Mouse (Mus musculus): Measurements from ENCODE around the gene Nfkbil1. TPM values are rescaled to one million over a fixed set of nuclear protein-coding genes. Genes with fewer than 3 reads are reported as not detected.

Gene Nfkbil1
- total RNA-seq, 2 experiments from 2014 or later = 1.9 to 6.7 TPM

DNA sequence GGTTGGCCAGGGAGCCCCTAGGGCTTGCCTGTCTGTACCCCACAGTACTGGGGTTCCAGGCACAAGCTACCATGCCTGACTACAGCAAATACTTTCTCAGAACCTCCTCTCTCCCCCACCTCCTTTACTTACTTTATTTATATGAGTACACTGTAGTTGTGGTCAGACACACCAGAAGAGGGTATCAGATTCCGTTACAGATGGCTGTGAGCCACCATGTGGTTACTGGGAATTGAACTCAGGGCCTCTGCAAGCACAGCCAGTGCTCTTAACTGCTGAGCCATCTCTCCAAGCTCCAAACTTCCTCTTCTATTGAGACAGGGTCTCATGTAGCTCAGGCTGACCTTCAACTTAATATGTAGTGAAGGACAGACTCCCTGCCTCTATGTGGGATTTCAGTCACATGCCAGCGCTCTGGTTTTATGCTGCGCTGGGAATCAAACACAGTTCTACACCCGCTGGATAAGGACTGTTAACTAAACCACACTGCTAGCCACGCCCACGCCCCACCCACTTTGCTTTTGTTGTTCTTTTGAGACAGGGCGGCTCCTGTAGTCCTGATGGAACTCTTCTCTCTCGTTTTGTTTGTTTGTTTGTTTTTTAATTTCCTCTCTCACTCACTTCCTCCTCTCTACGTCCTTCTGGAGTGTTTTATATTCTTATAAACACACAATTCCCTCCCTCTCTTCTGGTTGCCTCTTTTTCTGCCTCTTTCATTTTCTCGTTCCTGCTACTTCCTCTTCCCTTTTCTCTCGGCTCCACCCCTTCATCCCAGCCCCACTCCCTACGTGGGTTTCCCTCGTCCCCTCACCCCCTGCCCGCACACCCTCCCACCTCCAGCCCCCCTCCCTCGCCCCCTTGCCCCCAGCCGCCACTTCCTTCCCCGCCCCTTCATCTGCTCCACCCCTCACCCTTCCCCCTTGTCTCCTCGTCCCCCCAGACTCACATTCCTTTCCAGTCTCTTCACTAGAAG is 49.7 kb downstream of the Nfkbil1 start:
- peak; percentile 69 for ATAC-seq (replicated peaks; ENCODE audit: poor library complexity)

DNA sequence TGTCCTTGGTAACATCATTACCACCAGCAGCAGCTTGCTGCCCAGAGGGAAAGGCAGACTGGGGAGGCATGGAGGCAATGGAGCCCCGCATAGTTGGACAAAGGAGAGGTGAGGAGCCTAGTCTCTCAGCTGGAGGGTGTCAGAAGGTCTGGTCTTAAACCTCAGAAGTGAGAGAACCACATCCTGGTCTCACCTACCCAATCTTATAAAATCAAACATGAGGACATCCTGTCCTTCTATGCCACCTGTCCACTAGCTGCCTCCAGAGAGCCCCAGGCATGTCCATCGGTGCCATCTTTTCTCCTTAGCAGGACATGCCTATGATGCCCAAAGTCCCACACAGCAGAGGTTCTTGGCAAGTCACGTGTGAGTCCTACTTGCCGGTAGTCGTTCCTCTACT is 55.5 kb downstream of the Nfkbil1 start:
- ATAC-seq (replicated peaks; ENCODE audit: poor library complexity) = no peak

DNA sequence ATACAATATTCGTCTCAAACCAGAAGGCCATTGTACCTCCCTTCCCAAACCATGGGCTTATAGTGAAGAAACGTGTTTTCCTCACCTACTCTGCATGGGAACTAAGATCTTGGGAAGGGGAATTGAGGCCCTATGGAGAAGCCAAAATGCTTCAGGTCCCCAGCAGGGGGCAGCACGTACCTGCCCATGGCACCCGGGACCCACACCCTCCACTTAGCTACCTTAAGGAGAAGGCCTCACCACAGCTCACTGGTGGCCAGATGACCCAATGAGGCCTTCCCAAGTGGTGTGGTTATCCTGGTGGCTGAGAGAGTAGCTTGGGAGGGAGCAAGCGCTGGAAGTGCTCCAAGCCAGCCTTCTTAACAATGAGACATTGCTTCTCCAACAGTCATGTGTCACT is 57.1 kb downstream of the Nfkbil1 start:
- peak; percentile 97 for ATAC-seq (replicated peaks; ENCODE audit: poor library complexity)

DNA sequence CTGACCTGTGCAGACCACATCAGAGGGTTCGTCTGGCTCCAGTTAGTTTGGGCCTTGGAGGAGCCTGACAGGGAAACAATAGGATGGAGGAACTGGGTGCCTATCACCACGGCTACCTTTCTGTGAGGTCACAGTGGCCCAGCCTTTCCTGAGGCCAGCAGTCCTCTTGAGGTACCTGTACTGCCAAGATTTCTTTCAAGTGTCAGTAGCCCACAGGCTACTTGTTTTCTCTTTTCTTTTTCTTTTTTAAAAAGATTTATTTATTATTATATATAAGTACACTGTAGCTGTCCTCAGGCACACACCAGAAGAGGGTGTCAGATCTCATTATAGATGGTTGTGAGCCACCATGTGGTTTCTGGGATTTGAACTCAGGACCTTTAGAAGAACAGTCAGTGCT is 59.6 kb downstream of the Nfkbil1 start, which contains the start of gene Aif1:
TSS of gene Aif1 (minus strand) at position 101 of the 400 bp plus-strand sequence.
- no peak for ATAC-seq (replicated peaks; ENCODE audit: poor library complexity)

DNA sequence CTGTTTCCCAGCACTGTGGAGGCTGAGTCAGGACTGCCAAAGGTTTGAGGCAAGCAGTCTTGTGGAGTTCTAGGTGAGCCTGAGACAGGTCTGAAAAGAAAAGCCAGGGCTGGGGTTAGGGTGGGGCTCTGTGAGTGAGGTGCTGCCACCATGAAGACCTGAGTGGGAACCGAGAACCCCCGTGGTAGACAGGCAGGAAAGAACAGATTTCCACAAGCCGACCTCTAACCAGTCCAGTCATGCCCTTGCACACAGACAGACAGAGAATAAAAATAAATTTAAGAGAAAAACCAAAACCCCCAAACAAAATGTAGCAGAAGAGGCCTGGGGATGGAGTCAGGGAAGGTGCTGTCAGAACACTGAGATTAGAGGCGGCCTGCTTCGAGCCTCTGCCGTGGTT is 60.2 kb downstream of the Nfkbil1 start:
- ATAC-seq (replicated peaks; ENCODE audit: poor library complexity) = no peak

DNA sequence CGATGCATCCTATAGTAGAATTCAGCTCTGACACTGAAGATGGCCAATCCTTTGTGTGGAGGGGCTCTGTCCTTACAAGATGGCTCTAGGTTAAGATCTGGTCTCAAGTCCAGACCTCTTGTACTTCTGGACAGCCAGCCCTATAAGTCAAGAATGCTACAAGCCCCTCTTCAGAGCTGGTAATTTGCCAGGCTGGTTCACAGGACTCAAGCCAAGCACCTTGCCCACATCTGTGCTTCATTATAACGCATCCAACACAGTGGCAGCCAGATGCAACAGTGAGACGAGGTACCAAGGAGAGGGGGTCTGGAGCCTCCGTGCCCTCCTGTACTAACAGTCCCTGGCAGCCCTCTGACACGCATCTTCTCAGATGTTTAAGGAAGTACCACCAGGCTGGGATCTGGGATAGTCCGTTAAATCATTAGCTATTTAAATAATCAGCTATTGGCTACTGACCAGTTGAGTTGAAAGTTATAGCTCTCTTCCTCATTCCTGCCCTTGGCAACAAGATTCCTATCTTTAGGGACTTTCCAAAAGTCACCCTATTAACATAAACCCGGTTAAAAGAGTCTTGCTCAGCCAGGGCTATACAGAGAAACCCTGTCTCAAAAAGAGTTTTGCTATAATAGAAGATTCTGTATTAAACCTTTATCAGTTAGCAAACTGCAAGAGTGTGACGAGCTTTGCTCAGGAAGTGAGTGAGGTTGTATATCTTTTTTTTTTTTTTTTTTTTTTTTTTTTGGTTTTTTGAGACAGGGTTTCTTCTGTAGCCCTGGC is 61.2 kb downstream of the Nfkbil1 start:
- no peak for ATAC-seq (replicated peaks; ENCODE audit: poor library complexity)

DNA sequence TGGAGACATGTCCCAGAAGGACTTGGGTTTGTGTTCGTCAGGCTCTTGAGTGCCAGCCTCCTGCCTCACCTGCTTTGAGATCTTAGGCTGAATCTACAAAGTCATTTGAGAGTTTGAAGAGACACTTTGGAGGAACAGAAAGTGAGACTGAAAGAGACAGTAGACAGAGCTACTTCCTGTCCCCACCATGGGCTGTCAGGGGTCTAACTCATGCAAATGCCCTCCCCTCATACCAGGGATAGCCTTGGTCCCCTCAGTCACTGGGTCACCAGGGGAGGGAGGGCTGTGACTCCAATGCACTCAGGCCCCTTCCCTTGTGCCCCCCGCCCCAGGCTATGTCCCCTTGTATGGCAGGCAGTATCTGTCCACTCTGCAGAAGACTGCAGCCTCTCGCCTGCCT is 62.3 kb downstream of the Nfkbil1 start:
- ATAC-seq (replicated peaks; ENCODE audit: poor library complexity) = peak; percentile 27; the same call in 1 of the 2 replicates

DNA sequence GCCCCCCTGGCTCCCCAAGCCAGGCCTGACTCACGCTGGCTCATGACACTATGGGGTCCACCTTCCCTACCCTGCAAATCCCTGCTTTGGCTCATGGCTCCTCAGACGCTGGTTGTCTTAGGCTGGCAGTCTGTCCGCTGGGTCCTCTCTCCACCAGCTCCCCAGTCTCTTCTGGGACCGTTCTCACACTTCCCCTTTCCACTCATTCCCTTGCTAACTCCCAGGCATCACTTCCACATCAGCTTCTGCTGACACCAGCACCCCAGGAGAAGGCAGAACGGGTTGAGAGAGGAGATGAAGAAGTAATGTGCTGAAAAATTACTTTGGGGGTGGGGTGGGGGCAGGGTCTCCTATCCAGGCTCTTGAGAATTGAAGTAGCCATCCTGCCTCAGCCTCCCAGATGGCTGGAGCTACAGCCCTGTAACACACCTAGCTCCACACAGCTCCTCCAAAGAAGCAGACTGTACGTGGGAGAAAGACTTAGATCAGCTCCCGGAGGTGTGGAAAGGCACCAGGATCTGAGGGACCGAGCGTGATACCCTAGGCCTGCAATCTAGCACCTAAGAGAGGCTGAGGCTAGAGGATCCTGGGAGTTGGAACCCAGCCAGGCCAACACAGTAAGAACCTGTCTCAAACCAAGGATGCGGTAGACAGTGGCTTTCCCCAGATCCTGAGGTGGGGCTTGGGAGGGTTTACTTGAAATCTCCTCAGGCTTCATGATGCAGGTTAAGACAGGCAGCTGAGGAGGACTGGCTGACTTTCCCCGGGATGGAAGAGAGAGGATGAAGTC is 63.0 kb downstream of the Nfkbil1 start:
- ATAC-seq (replicated peaks; ENCODE audit: poor library complexity) = peak; percentile 68

Other genes with a start within 250 kb of the Nfkbil1 start
Only the 30 nearest of the 35 such genes appear.
- gene Msh5, start 189.0 kb downstream of the Nfkbil1 start, total RNA-seq (2015) = 4.2 and 5.7 TPM in 2 replicates
- gene Msh5, start 189.0 kb downstream of the Nfkbil1 start, total RNA-seq (2017) = 2.4 and 3.5 TPM in 2 replicates
- 209 and 248 TPM in 2 replicates for gene Clic1, start 185.8 kb downstream of the Nfkbil1 start, total RNA-seq (2015)
- gene Clic1, start 185.8 kb downstream of the Nfkbil1 start, total RNA-seq (2017) = 225 and 254 TPM in 2 replicates
- 1.8 and 2.6 TPM in 2 replicates for gene Ddah2, start 176.8 kb downstream of the Nfkbil1 start, total RNA-seq (2015)
- 1.9 and 3.5 TPM in 2 replicates for gene Ddah2, start 176.8 kb downstream of the Nfkbil1 start, total RNA-seq (2017)
- not detected in 2 replicates for gene Ly6g6c, start 170.4 kb downstream of the Nfkbil1 start, total RNA-seq (2015)
- gene Ly6g6c, start 170.4 kb downstream of the Nfkbil1 start, total RNA-seq (2017) = not detected in 2 replicates
- not detected in 2 replicates for gene Mpig6b, start 169.6 kb downstream of the Nfkbil1 start, total RNA-seq (2015)
- gene Mpig6b, start 169.6 kb downstream of the Nfkbil1 start, total RNA-seq (2017) = not detected in 2 replicates
- gene Ly6g6e, start 158.9 kb downstream of the Nfkbil1 start, total RNA-seq (2015) = not detected in 2 replicates
- not detected in 2 replicates for gene Ly6g6e, start 158.9 kb downstream of the Nfkbil1 start, total RNA-seq (2017)
- gene Ly6g6d, start 157.7 kb downstream of the Nfkbil1 start, total RNA-seq (2015) = not detected in 2 replicates
- gene Ly6g6d, start 157.7 kb downstream of the Nfkbil1 start, total RNA-seq (2017) = not detected in 2 replicates
- not detected in 2 replicates for gene Ly6g6f, start 150.2 kb downstream of the Nfkbil1 start, total RNA-seq (2015)
- gene Ly6g6f, start 150.2 kb downstream of the Nfkbil1 start, total RNA-seq (2017) = not detected in 2 replicates
- 17.5 and 21.1 TPM in 2 replicates for gene Abhd16a, start 146.5 kb downstream of the Nfkbil1 start, total RNA-seq (2015)
- gene Abhd16a, start 146.5 kb downstream of the Nfkbil1 start, total RNA-seq (2017) = 22.7 and 26.0 TPM in 2 replicates
- gene Ly6g5c, start 127.5 kb downstream of the Nfkbil1 start, total RNA-seq (2015) = not detected in 2 replicates
- gene Ly6g5c, start 127.5 kb downstream of the Nfkbil1 start, total RNA-seq (2017) = not detected in 2 replicates
- 0.84 and 1.4 TPM in 2 replicates for gene Ly6g5b, start 120.4 kb downstream of the Nfkbil1 start, total RNA-seq (2015)
- gene Ly6g5b, start 120.4 kb downstream of the Nfkbil1 start, total RNA-seq (2017) = 0.27 and 0.92 TPM in 2 replicates
- 20.3 and 20.7 TPM in 2 replicates for gene Gpank1, start 114.3 kb downstream of the Nfkbil1 start, total RNA-seq (2015)
- 33.9 and 36.8 TPM in 2 replicates for gene Gpank1, start 114.3 kb downstream of the Nfkbil1 start, total RNA-seq (2017)
- gene Csnk2b, start 113.7 kb downstream of the Nfkbil1 start, total RNA-seq (2015) = 411 and 443 TPM in 2 replicates
- 375 TPM in 2 replicates for gene Csnk2b, start 113.7 kb downstream of the Nfkbil1 start, total RNA-seq (2017)
- gene D17H6S53E, start 109.4 kb downstream of the Nfkbil1 start, total RNA-seq (2015) = 1.5 and 3.6 TPM in 2 replicates
- 7.7 and 7.9 TPM in 2 replicates for gene D17H6S53E, start 109.4 kb downstream of the Nfkbil1 start, total RNA-seq (2017)
- not detected in 2 replicates for gene Apom, start 103.7 kb downstream of the Nfkbil1 start, total RNA-seq (2015)
- not detected in 2 replicates for gene Apom, start 103.7 kb downstream of the Nfkbil1 start, total RNA-seq (2017)
- gene Bag6, start 100.6 kb downstream of the Nfkbil1 start, total RNA-seq (2015) = 73.9 and 78.5 TPM in 2 replicates
- 77.3 and 88.5 TPM in 2 replicates for gene Bag6, start 100.6 kb downstream of the Nfkbil1 start, total RNA-seq (2017)
- gene Prrc2a, start 70.9 kb downstream of the Nfkbil1 start, total RNA-seq (2015) = 228 and 262 TPM in 2 replicates
- 59.6 and 63.9 TPM in 2 replicates for gene Prrc2a, start 70.9 kb downstream of the Nfkbil1 start, total RNA-seq (2017)
- 5.8 and 12.4 TPM in 2 replicates for gene Aif1, start 59.7 kb downstream of the Nfkbil1 start, total RNA-seq (2015)
- gene Aif1, start 59.7 kb downstream of the Nfkbil1 start, total RNA-seq (2017) = 8.9 and 11.5 TPM in 2 replicates
- gene Lst1, start 47.4 kb downstream of the Nfkbil1 start, total RNA-seq (2015) = 65.2 and 70.1 TPM in 2 replicates
- gene Lst1, start 47.4 kb downstream of the Nfkbil1 start, total RNA-seq (2017) = 47.2 and 99.6 TPM in 2 replicates
- 0.22 and 0.81 TPM in 2 replicates for gene Ltb, start 41.4 kb downstream of the Nfkbil1 start, total RNA-seq (2015)
- gene Ltb, start 41.4 kb downstream of the Nfkbil1 start, total RNA-seq (2017) = 0.47 and 4.4 TPM in 2 replicates
- 18.6 and 33.2 TPM in 2 replicates for gene Tnf, start 33.8 kb downstream of the Nfkbil1 start, total RNA-seq (2015)
- gene Tnf, start 33.8 kb downstream of the Nfkbil1 start, total RNA-seq (2017) = 11.1 and 16.4 TPM in 2 replicates
- not detected in 2 replicates for gene Lta, start 30.4 kb downstream of the Nfkbil1 start, total RNA-seq (2015)
- not detected in 2 replicates for gene Lta, start 30.4 kb downstream of the Nfkbil1 start, total RNA-seq (2017)
- gene Gm16181, start 15.0 kb downstream of the Nfkbil1 start, total RNA-seq (2015) = not detected in 2 replicates
- not detected in 2 replicates for gene Gm16181, start 15.0 kb downstream of the Nfkbil1 start, total RNA-seq (2017)
- 4.1 and 6.9 TPM in 2 replicates for gene Atp6v1g2, start 2.1 kb downstream of the Nfkbil1 start, total RNA-seq (2015)
- gene Atp6v1g2, start 2.1 kb downstream of the Nfkbil1 start, total RNA-seq (2017) = 1.1 and 2.4 TPM in 2 replicates
- gene Ddx39b, start 6.0 kb upstream of the Nfkbil1 start, total RNA-seq (2015) = 289 and 314 TPM in 2 replicates
- gene Ddx39b, start 6.0 kb upstream of the Nfkbil1 start, total RNA-seq (2017) = 188 and 193 TPM in 2 replicates
- gene H2-D1, start 26.9 kb upstream of the Nfkbil1 start, total RNA-seq (2015) = 248 and 262 TPM in 2 replicates
- gene H2-D1, start 26.9 kb upstream of the Nfkbil1 start, total RNA-seq (2017) = 464 and 467 TPM in 2 replicates
- gene H2-Q1, start 84.6 kb upstream of the Nfkbil1 start, total RNA-seq (2015) = not detected in 2 replicates
- not detected in 2 replicates for gene H2-Q1, start 84.6 kb upstream of the Nfkbil1 start, total RNA-seq (2017)
- not detected in 2 replicates for gene H2-Q2, start 106.5 kb upstream of the Nfkbil1 start, total RNA-seq (2015)
- not detected in 2 replicates for gene H2-Q2, start 106.5 kb upstream of the Nfkbil1 start, total RNA-seq (2017)
- 10.6 and 18.1 TPM in 2 replicates for gene H2-Q4, start 143.8 kb upstream of the Nfkbil1 start, total RNA-seq (2015)
- gene H2-Q4, start 143.8 kb upstream of the Nfkbil1 start, total RNA-seq (2017) = 24.4 and 31.4 TPM in 2 replicates
- 23.3 and 37.3 TPM in 2 replicates for gene H2-Q6, start 189.1 kb upstream of the Nfkbil1 start, total RNA-seq (2015)
- 25.6 and 40.7 TPM in 2 replicates for gene H2-Q6, start 189.1 kb upstream of the Nfkbil1 start, total RNA-seq (2017)